Comparison of ENCODE assay signal across 1 mouse cellular context in the genomic region with DNA sequence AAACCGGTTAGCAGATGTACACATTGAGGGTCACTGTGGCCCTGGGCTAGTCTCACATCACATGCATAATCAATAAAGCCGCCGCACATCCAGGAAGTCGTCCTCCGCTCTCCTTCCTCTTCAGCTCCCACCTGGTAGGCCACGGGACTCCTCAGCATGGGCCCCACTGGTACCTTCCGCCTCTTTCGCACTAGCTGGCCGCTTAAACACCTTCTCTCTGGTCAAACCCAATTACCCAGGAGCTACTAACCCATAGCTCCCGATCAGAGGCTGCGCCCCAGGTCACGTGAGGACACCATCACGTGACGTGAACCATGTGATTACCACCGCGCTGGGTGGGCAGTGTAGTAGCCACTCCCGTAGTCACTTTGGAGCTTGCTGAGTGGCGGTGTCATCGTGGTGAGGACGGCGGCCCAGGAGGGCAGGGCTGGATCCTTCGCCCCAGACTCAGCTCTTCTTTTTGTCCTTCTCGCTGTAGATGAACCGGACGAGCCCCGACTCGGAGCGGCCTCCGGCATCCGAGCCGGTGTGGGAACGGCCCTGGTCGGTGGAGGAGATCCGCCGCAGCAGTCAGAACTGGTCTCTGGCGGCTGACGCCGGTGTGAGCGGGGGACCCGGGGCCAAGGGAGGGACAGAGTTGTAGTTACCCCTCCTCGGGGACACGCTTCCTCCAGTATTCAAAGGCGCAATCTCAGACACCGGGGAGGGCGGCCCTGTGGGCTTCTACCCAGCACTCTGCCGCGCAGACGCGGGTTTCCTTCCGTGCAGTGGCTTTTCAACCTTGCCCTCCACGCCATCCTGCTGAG.
TF ChIP-seq lines count a peak whose summit lies in the region.

Gene Washc2 (plus strand): TSS at position 310 of the 806 bp plus-strand sequence.

TF ChIP-seq in CH12.LX, 34 proteins besides CTCF, POLR2A, EP300 and RAD21 (continued from another document):
- peak; percentile 99 for TF ChIP-seq USF1 (IDR thresholded peaks at IDR 0.05; ENCODE audit: low read depth, low read length)
- peak; percentile 63; the same call in 1 of the 2 replicates for TF ChIP-seq ZMIZ1 (IDR thresholded peaks at IDR 0.05; ENCODE audit: low read depth, low read length)
- TF ChIP-seq SMC3 (IDR thresholded peaks at IDR 0.05; ENCODE audit: low read depth, low read length): no peak
- TF ChIP-seq ZNF384 (IDR thresholded peaks at IDR 0.05; ENCODE audit: low read depth, low read length): no peak
- peak; percentile 88 for TF ChIP-seq TCF12 (IDR thresholded peaks at IDR 0.05; ENCODE audit: low read depth, low read length)
- no peak for TF ChIP-seq ZC3H11A (IDR thresholded peaks at IDR 0.05; ENCODE audit: low read depth, low read length)
- peak; percentile 80 for TF ChIP-seq HCFC1 (IDR thresholded peaks at IDR 0.05; ENCODE audit: low read depth, low read length)
- no peak for TF ChIP-seq POLR2AphosphoS2 (IDR thresholded peaks at IDR 0.05; ENCODE audit: low read depth, low read length)
- TF ChIP-seq USF2 (conservative IDR thresholded peaks at IDR 0.05; ENCODE audit: low read depth, low read length): peak; percentile 100
- no peak for TF ChIP-seq JUN (IDR thresholded peaks at IDR 0.05; ENCODE audit: insufficient read depth, low read depth, low read length)
- TF ChIP-seq CHD1 (IDR thresholded peaks at IDR 0.05; ENCODE audit: low read depth, low read length): no peak
- peak; percentile 80; the same call in 1 of the 2 replicates for TF ChIP-seq RCOR1 (conservative IDR thresholded peaks at IDR 0.05; ENCODE audit: low read depth, low read length)
- peak; percentile 80 for TF ChIP-seq NRF1 (IDR thresholded peaks at IDR 0.05; ENCODE audit: low read depth, low read length)
- no peak for TF ChIP-seq CHD2 (IDR thresholded peaks at IDR 0.05; ENCODE audit: low read length)
- TF ChIP-seq KAT2A (IDR thresholded peaks at IDR 0.05; ENCODE audit: insufficient replicate concordance, low read length): 0 out of 2 replicates have a peak, but pooled peaks have one; percentile 69
- TF ChIP-seq GABPA (IDR thresholded peaks at IDR 0.05; ENCODE audit: insufficient replicate concordance, low read depth, low read length): no peak
- TF ChIP-seq ZKSCAN1 (IDR thresholded peaks at IDR 0.05; ENCODE audit: borderline replicate concordance, low read depth, low read length): no peak
- no peak for TF ChIP-seq JUND (conservative IDR thresholded peaks at IDR 0.05; ENCODE audit: low read depth, low read length)
- no peak for TF ChIP-seq PAX5 (IDR thresholded peaks at IDR 0.05; ENCODE audit: low read length)
- no peak for TF ChIP-seq MAFK (IDR thresholded peaks at IDR 0.05; ENCODE audit: insufficient replicate concordance, low read length)
- peak; percentile 63; the same call in 1 of the 2 replicates for TF ChIP-seq ELF1 (IDR thresholded peaks at IDR 0.05; ENCODE audit: low read depth, low read length)
- TF ChIP-seq IRF4 (IDR thresholded peaks at IDR 0.05; ENCODE audit: low read depth, low read length): peak; percentile 59; the same call in 1 of the 2 replicates
- TF ChIP-seq TBP (conservative IDR thresholded peaks at IDR 0.05; ENCODE audit: low read depth, low read length): peak; percentile 71; the same call in 1 of the 2 replicates
